Mouse (Mus musculus): Measurements from ENCODE around the gene Slc25a12. TPM values are rescaled to one million over a fixed set of nuclear protein-coding genes. Genes with fewer than 3 reads are reported as not detected.

The Slc25a12 gene
- 32.5 and 33.2 TPM in 2 replicates for polyA plus RNA-seq (2015; fragmentation: Nextera tagmentation; extraction: Ambion mirVana)

DNA sequence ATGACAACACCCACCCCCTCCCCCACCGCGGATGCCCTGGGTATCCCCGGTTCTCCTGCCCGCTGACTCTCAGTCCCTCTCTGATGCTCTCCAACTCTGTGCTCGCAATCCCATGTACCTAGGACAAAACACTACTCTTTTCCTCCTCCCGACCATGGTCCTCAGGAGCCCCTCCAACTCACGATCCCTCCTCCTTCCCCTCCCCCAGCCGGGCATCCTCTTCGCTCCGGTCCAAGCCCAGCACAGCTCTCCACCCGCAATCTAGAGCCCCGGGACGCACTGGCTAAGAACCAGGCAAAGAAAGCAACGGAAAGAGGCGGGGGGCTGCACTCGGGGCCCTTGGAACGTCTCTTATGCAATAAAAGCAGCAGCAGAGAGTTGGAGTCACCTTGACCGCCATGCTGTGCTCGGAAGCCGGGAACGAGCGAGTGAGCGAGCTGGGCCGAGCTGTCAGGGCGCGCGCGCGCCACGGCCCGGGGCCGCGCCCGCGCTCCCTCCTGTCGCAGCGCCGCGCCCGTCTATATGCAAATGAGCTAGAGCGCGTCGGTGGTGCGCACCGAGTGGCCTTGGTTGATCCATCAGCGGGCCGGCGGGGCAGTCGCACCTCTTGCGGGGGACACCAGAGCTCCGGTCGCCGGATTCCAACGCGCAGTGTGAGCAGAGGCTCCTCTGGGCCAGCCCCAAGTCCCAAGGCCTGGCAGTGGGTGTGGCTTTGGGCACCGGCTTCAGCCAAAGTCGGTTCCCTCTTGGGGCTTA is at the start of gene Slc25a12:
Gene Slc25a12, minus strand, starts transcription at position 625 of the 756 bp plus-strand sequence.
- Histone ChIP-seq H3K27ac (ENCODE audit: low read length) (peak within 1 kb of the TSS; percentile 80), H3K4me3 (ENCODE audit: low read length) (peak within 1 kb of the TSS; percentile 90), H3K9ac (ENCODE audit: low read length) (peak within 1 kb of the TSS; percentile 84), H3K9me3 (ENCODE audit: control insufficient read depth, low read length) (no peaks in the 10 kb centered on the region), H3K36me3 (ENCODE audit: control insufficient read depth, insufficient read depth, low read length) (no peaks in the 10 kb centered on the region), H3K27me3 (ENCODE audit: control insufficient read depth, insufficient read depth, low read depth, low read length) (no peaks in the 10 kb centered on the region), H3K4me1 (replicated peaks; ENCODE audit: control insufficient read depth, insufficient read depth, low read length) (peaks cover 8% of the 10 kb centered on the region), H3K4me2 (ENCODE audit: low read depth, low read length) (peak within 1 kb of the TSS; percentile 76)
- peak; percentile 97 for ATAC-seq (ENCODE audit: low read depth)
- under 1% methylated on average over 56 of the region's 57 CpGs for WGBS

DNA sequence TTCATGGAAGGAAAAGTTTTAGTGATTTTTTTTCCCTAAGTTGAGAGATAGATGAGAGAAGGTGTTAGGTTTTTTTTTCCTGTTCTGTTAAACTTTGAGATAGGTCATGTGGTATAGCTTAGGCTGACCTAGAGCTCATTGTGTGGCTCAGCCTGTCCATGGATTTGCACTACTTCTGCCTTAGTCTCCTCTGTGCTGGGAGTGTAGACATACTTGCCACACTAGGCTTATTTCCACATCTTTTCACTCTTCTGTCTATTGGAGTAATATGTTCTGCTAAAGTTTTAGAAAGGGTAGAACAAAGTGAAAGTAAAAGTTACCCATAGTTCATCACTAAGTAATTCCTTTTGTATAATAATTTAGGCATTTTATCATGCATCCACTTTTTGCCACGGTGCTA is 38.1 kb upstream of the Slc25a12 start:
- peaks cover 9% of the 10 kb centered on the region for H3K36me3 ChIP-seq (ENCODE audit: control insufficient read depth, insufficient read depth, low read length)
- no peak for ATAC-seq (ENCODE audit: low read depth)
- WGBS, result 83% methylated on average over 1 of the region's 1 CpGs

DNA sequence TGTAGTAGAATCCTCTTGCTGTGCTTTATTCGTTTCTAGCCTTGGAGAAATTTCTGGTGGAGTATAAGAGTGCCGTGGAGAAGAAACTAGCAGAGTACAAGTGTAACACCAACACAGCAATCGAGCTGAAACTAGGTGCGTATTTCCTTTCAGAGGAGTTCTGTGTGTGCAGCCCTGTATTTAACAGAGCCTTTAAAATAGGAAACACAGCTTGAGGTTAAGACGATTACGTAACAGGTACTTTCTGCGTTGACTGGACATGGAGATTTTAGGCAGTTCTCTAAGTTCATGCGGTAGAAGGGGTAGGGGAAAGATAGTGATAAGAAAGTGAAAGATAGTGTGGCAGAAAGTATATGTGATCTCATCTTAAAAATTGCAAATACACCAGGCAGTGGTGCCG is 22.3 kb upstream of the Slc25a12 start:
- Histone ChIP-seq H3K4me1 (replicated peaks; ENCODE audit: control insufficient read depth, insufficient read depth, low read length) (peaks cover 6% of the 10 kb centered on the region; the same call in 1 of the 2 replicates), H3K9me3 (ENCODE audit: control insufficient read depth, low read length) (no peaks in the 10 kb centered on the region), H3K36me3 (ENCODE audit: control insufficient read depth, insufficient read depth, low read length) (peaks cover 8% of the 10 kb centered on the region), H3K4me3 (ENCODE audit: low read length) (peak overlapping the region; percentile 96), H3K4me2 (ENCODE audit: low read depth, low read length) (peak overlapping the region; percentile 68), H3K27me3 (ENCODE audit: control insufficient read depth, insufficient read depth, low read depth, low read length) (no peaks in the 10 kb centered on the region), H3K27ac (ENCODE audit: low read length) (peak overlapping the region; percentile 85), H3K9ac (ENCODE audit: low read length) (peak overlapping the region; percentile 94)
- WGBS, result 43% methylated on average over 9 of the region's 9 CpGs
- ATAC-seq (ENCODE audit: low read depth), result no peak

More for the DNA sequence above, 38.1 kb upstream of the Slc25a12 start:
- H3K27ac ChIP-seq (ENCODE audit: low read length), result no peak overlapping the region
- H3K9ac ChIP-seq (ENCODE audit: low read length), result no peak overlapping the region
- H3K9me3 ChIP-seq (ENCODE audit: control insufficient read depth, low read length), result no peaks in the 10 kb centered on the region
- no peak overlapping the region for H3K4me3 ChIP-seq (ENCODE audit: low read length)
- no peaks in the 10 kb centered on the region for H3K27me3 ChIP-seq (ENCODE audit: control insufficient read depth, insufficient read depth, low read depth, low read length)
- H3K4me1 ChIP-seq (replicated peaks; ENCODE audit: control insufficient read depth, insufficient read depth, low read length), result no peaks in the 10 kb centered on the region
- H3K4me2 ChIP-seq (ENCODE audit: low read depth, low read length), result no peak overlapping the region

DNA sequence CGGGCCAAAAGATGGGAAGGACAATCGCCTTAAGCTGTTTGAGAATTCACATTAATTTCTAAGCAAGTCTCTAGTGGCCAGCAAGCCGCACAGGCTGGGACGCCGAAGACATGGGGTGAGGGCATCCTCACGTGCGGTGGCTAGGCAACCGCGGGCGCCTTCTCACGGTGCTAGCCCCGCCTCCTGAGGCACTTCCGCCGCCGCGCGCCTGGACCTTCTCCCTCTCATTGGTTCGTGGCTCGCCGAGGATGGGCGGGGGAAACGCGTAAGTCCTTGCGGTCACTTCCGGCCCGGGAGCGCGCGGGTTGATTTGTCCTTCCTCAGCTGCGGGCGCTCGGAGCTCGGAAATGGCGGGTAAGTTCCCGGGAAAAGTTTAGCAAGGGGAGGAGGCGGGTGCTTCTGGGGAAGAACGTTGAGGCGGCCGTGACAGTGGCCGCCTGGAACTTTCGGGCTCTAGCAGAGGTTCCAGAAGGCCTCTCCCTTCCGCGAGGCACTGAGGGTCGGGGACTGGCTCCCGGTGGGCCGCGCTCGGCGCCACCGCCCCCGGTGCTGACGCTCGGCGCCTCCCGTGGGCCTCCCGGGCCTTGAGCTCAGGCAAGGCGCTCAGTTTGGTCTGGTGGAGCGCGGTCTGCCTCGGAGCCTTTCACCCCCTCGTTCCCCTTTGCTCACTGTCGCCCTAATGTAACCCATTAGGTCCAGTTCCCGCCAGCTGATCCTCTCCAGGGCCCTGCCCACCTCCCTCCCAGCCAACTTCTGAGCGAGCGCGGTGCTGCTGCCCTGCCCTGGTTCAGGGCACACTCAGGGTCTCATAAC is 21.6 kb upstream of the Slc25a12 start, which contains the start of gene Hat1:
Gene Hat1, plus strand, starts transcription at position 8 of the 813 bp plus-strand sequence.
- Histone ChIP-seq H3K27me3 (ENCODE audit: control insufficient read depth, insufficient read depth, low read depth, low read length) (no peaks in the 10 kb centered on the region), H3K4me1 (replicated peaks; ENCODE audit: control insufficient read depth, insufficient read depth, low read length) (peaks cover 6% of the 10 kb centered on the region; the same call in 1 of the 2 replicates), H3K9ac (ENCODE audit: low read length) (peak within 1 kb of the TSS; percentile 94), H3K27ac (ENCODE audit: low read length) (peak within 1 kb of the TSS; percentile 85), H3K36me3 (ENCODE audit: control insufficient read depth, insufficient read depth, low read length) (peaks cover 8% of the 10 kb centered on the region), H3K9me3 (ENCODE audit: control insufficient read depth, low read length) (no peaks in the 10 kb centered on the region), H3K4me2 (ENCODE audit: low read depth, low read length) (peak within 1 kb of the TSS; percentile 68), H3K4me3 (ENCODE audit: low read length) (peak within 1 kb of the TSS; percentile 96)
- under 1% methylated on average over 65 of the region's 66 CpGs for WGBS
- ATAC-seq (ENCODE audit: low read depth), result peak; percentile 100

DNA sequence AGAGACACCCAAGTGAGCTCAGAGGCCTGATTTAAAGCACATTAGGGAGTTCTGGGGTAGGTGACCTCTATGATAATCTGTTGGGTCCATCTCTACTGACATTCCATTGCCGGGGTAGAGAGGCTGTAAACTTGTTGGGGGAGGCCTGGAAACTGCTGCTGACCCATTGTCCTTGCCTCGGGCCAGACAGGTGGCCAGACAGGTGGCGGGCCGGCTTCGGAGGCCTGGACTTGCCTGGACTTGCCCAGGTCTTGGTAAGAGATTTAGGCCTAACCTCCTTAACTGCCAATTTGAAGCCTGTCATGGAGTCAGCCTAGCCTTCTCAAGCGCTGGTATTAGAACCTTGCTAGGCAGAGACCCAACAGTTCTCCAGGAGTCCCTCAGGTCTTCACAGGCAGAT is 20.2 kb upstream of the Slc25a12 start:
- WGBS, result 87% methylated on average over 6 of the region's 6 CpGs
- no peak for ATAC-seq (ENCODE audit: low read depth)
- no peak overlapping the region for H3K9ac ChIP-seq (ENCODE audit: low read length)
- H3K4me2 ChIP-seq (ENCODE audit: low read depth, low read length), result no peak overlapping the region
- H3K36me3 ChIP-seq (ENCODE audit: control insufficient read depth, insufficient read depth, low read length), result peaks cover 6% of the 10 kb centered on the region
- H3K27me3 ChIP-seq (ENCODE audit: control insufficient read depth, insufficient read depth, low read depth, low read length), result no peaks in the 10 kb centered on the region
- H3K9me3 ChIP-seq (ENCODE audit: control insufficient read depth, low read length), result no peaks in the 10 kb centered on the region
- no peak overlapping the region for H3K4me3 ChIP-seq (ENCODE audit: low read length)
- peaks cover 6% of the 10 kb centered on the region; the same call in 1 of the 2 replicates for H3K4me1 ChIP-seq (replicated peaks; ENCODE audit: control insufficient read depth, insufficient read depth, low read length)
- no peak overlapping the region for H3K27ac ChIP-seq (ENCODE audit: low read length)

DNA sequence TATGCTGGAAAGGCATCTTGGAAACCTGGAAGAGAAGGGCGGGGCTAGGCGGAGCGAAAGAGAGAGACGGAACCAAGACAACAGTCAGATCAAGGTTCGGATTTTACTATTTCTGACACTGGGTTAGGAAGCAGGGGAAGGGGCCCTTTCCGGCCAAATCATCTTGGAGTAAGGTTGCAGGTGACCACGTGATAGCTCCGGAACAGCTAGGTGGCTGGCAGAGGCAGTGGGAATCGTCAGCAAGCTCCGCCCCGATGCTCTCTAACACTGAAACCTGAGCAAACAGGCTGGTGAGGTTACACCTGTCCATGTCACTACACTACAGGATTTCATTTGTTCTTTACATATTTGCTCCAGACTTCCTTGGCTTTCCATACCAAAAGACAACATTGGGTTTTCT is 16.3 kb upstream of the Slc25a12 start:
- H3K4me1 ChIP-seq (replicated peaks; ENCODE audit: control insufficient read depth, insufficient read depth, low read length), result no peaks in the 10 kb centered on the region; the same call in 1 of the 2 replicates
- H3K4me3 ChIP-seq (ENCODE audit: low read length), result peak overlapping the region; percentile 28
- 27% methylated on average over 11 of the region's 11 CpGs for WGBS
- no peak overlapping the region for H3K27ac ChIP-seq (ENCODE audit: low read length)
- no peaks in the 10 kb centered on the region for H3K36me3 ChIP-seq (ENCODE audit: control insufficient read depth, insufficient read depth, low read length)
- H3K9me3 ChIP-seq (ENCODE audit: control insufficient read depth, low read length), result no peaks in the 10 kb centered on the region
- peak overlapping the region; percentile 32; the same call in 1 of the 2 replicates for H3K9ac ChIP-seq (ENCODE audit: low read length)
- peak overlapping the region; percentile 36 for H3K4me2 ChIP-seq (ENCODE audit: low read depth, low read length)
- H3K27me3 ChIP-seq (ENCODE audit: control insufficient read depth, insufficient read depth, low read depth, low read length), result no peaks in the 10 kb centered on the region
- no peak for ATAC-seq (ENCODE audit: low read depth)

DNA sequence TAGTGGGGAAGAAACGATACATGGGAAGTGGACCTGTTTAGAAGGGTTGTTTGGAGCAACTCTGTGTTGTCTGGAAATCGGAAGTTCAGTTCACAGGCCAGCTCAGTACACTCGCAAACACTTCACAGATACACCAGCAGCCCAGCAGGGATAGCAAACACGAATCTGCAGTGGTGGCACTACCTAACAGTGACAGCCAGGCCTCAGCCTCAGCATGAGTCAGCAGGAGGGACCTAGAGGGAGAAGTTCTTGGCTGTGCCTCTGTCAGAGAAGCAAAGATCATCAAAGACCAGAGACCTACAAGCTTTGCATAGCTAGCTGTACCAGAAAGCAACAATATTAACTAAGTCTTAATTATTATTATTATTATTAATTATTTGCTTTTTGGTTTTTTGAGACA is 14.4 kb upstream of the Slc25a12 start:
- no peaks in the 10 kb centered on the region for H3K27me3 ChIP-seq (ENCODE audit: control insufficient read depth, insufficient read depth, low read depth, low read length)
- H3K4me1 ChIP-seq (replicated peaks; ENCODE audit: control insufficient read depth, insufficient read depth, low read length), result no peaks in the 10 kb centered on the region
- H3K27ac ChIP-seq (ENCODE audit: low read length), result no peak overlapping the region
- H3K9ac ChIP-seq (ENCODE audit: low read length), result no peak overlapping the region
- no peak overlapping the region for H3K4me2 ChIP-seq (ENCODE audit: low read depth, low read length)
- no peaks in the 10 kb centered on the region for H3K36me3 ChIP-seq (ENCODE audit: control insufficient read depth, insufficient read depth, low read length)
- H3K4me3 ChIP-seq (ENCODE audit: low read length), result no peak overlapping the region
- ATAC-seq (ENCODE audit: low read depth), result no peak
- WGBS, result 67% methylated on average over 4 of the region's 4 CpGs
- H3K9me3 ChIP-seq (ENCODE audit: control insufficient read depth, low read length), result no peaks in the 10 kb centered on the region

DNA sequence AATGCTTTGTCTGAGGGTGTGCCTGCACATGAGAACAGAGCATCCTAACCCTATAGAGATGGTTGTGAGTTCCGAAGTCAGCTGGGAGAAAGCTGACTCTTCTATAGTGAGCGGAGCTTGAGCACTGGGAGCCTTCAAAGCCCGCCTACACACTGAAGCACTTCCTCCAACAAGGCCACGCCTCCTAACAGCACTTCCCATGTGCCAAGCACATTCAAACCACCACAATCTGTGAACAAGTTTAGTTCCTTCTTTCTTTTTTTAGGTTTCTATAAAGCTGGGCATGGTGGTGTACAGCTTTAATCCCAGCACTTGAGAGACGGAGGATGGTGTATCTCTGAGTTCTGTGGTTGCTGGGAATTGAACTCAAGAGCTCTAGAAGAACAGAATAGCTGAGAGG is 9.9 kb upstream of the Slc25a12 start:
- no peaks in the 10 kb centered on the region for H3K4me1 ChIP-seq (replicated peaks; ENCODE audit: control insufficient read depth, insufficient read depth, low read length)
- no peak overlapping the region for H3K4me3 ChIP-seq (ENCODE audit: low read length)
- 78% methylated on average over 5 of the region's 5 CpGs for whole genome bisulfite sequencing
- H3K36me3 ChIP-seq (ENCODE audit: control insufficient read depth, insufficient read depth, low read length), result no peaks in the 10 kb centered on the region
- no peak overlapping the region for H3K9ac ChIP-seq (ENCODE audit: low read length)
- H3K27me3 ChIP-seq (ENCODE audit: control insufficient read depth, insufficient read depth, low read depth, low read length), result no peaks in the 10 kb centered on the region
- ATAC-seq (ENCODE audit: low read depth), result no peak
- no peak overlapping the region for H3K4me2 ChIP-seq (ENCODE audit: low read depth, low read length)
- H3K9me3 ChIP-seq (ENCODE audit: control insufficient read depth, low read length), result no peaks in the 10 kb centered on the region
- no peak overlapping the region for H3K27ac ChIP-seq (ENCODE audit: low read length)

DNA sequence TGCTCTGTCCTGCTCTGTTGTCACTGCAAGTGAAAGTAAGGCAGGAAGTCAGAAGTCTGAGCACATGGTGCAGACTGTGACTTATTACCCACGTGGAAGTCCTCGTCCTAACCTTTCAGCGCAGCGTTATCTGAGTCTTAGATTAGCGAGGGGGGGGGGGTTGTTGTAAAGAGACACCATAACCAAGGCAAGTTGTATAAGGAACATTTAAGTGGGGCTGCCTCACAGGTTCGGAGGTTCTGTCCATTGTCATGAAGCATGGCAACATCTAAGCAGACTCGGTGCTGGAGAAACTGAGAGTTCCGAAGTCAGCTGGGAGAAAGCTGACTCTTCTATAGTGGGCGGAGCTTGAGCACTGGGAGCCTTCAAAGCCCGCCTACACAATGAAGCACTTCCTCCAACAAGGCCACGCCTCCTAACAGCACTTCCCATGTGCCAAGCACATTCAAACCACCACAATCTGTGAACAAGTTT is 8.9 kb upstream of the Slc25a12 start:
- Histone ChIP-seq H3K4me1 (replicated peaks; ENCODE audit: control insufficient read depth, insufficient read depth, low read length) (no peaks in the 10 kb centered on the region), H3K4me2 (ENCODE audit: low read depth, low read length) (peak overlapping the region; percentile 42), H3K27me3 (ENCODE audit: control insufficient read depth, insufficient read depth, low read depth, low read length) (no peaks in the 10 kb centered on the region), H3K9me3 (ENCODE audit: control insufficient read depth, low read length) (no peaks in the 10 kb centered on the region), H3K4me3 (ENCODE audit: low read length) (0 out of 2 replicates have a peak overlapping the region, but pooled peaks have one; percentile 18), H3K27ac (ENCODE audit: low read length) (no peak overlapping the region), H3K9ac (ENCODE audit: low read length) (no peak overlapping the region), H3K36me3 (ENCODE audit: control insufficient read depth, insufficient read depth, low read length) (no peaks in the 10 kb centered on the region)
- ATAC-seq (ENCODE audit: low read depth), result peak; percentile 74; the same call in 1 of the 2 replicates
- WGBS, result 22% methylated on average over 11 of the region's 11 CpGs
